Mouse (Mus musculus) thymus, postnatal 0 days (tissue): Measurements from ENCODE around the gene Dpp6. TPM values are rescaled to one million over a fixed set of nuclear protein-coding genes. Genes with fewer than 3 reads are reported as not detected.

Experiments used
- DNase-seq: peaks from one replicate; pipeline ENCODE4 v3.0.0-alpha.2; 2015; ENCODE audit warnings: low spot score
- polyA plus RNA-seq: library from polyadenylated mRNA; unstranded; fragments of >200 nt; fragmentation: Nextera tagmentation; extraction: Ambion mirVana; gene quantifications from 2 replicates; pipeline ENCODE4 v1.2.1, GENCODE M21; 2015

Gene Dpp6
- polyA plus RNA-seq, 1 experiment from 2014 or later = 0.18 TPM

DNA sequence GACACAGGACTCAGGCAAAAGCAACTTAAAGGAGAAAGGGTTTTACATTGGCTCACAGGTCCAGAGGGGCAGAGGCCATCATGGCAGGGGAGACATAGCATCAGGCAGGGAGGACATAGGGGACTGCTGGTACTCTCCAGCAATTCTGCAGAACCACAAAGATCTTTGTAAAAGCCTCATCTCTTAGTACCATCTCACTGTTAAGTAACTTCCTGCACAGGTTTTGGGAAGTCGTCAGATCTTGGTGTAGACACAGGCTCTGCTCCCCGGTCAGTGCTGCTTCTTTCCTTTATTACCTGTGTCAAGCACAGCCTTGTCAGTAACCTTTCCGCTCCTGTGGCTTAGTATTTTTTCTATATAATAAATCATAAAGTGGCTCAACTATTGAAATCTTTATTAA is 377.2 kb downstream of the Dpp6 start:
- no peak for DNase-seq

DNA sequence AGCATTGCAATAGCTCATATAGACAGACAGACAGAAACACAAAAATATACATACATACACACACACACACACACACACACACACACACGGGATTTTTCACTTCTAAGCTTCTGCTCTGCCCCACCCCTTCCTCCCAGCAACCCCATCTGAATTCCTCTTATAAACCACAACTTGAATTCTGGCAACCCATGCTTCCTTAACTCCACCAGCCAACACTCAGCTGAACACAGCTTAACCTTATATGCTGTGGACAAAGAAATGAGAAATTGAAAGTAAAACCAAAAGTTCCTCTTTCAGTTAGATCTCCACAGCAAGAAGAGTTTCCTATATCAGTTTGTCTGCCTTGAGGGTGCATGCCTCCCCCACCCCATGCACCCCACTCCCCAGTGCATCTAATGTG is 378.0 kb downstream of the Dpp6 start:
- DNase-seq = no peak

DNA sequence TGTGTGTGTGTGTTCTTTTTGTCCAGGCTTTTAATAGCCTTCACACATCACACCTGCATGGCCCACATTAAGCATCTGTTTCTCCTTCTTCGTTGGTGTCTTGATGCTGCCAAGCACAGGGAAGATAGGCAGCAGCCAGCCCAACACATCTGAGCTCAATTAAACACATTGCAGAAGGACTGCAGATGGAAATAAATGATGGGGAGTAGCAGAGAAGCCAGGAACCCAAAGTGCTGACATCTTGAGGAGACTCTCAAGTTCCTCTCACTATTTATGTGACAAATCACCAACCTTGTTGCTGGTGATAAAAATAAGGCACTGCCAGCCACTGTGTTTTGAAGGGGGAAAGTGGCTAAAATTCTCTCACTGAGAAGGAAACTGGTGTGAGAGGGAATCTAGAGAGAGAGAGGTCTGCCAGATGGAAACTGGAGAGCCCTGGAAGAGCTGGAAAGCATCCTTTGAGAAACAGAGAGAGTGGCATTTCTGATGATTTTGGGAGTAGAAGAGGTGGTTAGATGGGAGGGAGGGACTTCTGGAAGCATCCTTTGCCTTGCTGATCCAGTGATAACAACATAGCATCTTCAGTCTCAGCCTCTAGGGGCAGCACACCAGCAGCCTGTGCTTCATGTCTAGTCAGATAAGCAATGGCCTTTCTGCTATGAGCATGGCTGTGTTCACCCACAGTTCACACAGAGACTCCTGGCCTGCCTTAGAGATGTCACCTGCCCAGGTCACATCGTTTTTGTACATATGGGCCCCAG is 383.8 kb downstream of the Dpp6 start:
- no peak for DNase-seq

DNA sequence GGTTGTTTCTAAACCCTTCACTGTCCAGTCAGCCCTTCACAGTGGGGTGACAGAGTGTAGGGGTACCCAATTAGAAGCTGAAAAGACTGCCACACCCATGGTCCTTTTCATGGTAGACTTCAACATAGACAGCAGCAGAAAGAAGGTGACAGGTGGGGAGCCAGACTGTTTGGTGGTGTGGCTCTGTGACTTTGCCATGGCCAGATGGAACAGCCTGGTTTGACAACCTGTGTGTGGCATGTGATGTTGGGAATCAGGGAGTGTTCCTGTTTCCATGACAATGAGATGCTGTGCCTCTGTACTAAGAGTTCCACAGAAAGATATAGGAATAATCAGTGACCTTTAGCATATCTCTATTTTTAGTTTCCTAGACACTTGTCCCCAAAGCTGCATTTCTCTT is 386.1 kb downstream of the Dpp6 start:
- DNase-seq = no peak

DNA sequence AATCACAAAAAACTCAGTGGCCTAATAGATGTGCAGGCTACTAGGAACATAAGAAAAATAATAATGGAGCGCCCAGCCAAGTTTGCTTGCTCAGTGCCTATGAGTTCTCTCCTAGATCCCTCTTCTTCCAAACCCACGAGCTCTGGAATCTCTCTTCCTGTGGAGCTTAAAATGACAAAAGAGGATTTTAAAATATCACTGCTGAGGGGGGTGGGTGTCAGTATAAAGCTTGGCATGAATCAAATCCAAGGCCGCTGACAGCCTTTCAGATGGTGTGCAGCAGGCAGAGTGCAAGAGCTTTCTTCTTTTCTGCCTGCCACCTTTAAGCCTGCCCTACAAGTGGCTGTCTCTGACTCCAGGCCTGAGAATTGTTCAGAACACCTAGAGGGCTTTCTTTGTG is 387.7 kb downstream of the Dpp6 start:
- no peak for DNase-seq

DNA sequence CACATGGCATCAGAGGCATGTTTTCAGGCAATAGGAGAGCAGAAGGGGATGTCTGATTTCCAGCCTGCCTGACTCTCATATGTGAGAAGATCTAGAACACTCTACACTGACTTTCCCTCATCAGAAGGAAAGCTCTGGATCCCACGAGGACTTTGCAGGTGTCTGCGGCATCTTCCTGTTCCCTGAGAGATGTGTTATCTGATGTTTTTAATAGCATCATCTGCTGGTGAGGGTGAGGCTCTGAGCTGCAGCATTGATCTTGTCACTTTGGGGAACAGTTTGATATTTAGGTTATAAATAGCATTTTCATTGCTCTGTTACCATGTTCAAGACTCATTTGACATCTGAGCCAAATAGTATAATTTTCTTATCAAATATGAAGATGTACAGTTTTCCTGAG is 388.8 kb downstream of the Dpp6 start:
- no peak for DNase-seq

DNA sequence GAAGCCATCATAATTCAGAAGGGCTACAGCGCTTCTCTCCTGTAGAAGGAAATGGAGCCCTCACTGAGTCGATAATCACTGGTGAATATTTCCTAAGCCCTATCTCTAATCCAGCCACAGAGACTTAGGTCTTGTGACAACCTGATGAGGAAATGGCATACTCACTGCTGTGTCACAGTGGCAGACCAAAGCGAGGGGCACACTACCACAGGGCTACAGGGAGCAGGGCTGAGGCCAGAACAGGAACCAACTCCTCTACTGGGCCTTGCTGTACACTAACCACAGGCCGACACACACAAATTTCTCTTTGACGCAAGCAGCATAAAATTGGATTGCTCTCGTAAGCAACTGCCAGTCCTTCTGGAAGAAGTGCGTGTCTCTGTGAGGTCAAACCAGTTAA is 389.2 kb downstream of the Dpp6 start:
- no peak for DNase-seq

DNA sequence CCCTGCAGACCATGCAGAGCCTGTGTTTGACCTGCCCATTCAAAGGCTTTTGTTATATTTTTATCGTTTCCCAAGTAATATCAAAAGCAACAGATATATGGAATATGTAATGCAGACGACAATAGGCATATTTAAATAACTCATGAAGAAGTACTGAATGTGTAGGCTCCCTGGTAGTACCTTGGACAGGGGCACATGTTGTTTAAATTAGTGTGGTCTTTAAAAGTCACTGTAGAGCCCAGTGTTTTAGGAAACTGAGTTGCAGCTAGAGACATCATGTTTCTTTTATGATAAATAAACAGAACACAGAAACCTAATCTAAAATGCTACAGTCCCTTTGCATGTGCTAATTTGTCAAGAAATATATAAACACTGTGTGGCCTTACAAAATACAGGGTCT is 403.1 kb downstream of the Dpp6 start:
- DNase-seq = no peak

DNA sequence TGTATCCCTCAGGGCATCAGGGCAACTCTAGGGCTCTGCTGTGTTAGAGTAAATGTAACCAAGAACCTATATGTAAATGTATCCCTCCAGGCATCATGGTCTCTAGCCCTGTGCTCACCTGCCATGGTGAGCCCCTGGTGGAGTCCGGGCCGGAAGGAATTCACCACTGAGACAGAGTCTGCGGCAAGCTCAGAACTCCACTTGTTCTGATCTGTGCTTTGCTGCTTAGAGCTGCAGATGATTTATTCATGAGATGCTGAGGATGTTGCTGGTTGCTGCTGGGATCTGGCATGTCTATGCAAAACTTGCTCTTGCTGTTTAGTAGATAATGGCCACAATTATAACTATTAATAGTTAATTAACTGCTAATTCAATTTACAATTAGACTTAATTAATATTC is 425.1 kb downstream of the Dpp6 start:
- DNase-seq = no peak

DNA sequence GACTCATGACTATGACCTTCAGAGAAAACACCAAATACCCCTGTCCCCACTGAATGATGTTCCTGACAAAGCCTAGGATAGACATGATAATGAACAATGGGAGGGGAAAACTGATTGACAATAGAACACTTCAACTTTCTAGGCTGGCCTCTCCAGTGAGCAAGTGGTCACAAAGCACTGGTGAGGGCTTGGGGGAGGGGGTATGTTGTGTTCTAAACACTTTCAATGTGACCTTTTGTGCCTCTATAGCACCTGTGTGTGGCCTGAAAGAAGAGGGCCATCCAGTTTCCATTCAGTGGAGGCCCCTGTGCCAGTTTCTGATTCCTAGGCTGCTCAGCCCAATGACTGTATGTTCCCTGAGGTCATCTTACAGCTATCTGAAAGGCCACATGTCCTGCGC is 426.2 kb downstream of the Dpp6 start:
- no peak for DNase-seq

DNA sequence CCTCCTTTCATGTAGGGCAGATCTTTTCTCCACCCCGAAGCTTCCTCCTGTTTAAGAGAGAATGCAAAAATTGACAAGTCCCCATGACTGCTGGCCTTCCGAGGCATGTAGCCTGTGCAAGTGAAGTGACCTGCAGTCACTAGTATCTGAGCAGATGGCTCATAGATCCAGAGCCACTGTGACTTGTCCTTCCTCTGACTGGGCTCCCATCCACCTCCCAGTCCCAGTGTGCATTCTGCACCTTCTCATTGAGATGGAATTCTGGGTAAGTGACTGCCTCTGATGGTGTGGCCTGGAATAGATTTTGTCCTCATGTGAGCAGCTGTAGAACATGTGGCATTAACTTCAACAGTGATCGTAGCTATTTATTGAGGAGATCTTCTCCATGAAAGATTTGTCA is 430.8 kb downstream of the Dpp6 start:
- no peak for DNase-seq

DNA sequence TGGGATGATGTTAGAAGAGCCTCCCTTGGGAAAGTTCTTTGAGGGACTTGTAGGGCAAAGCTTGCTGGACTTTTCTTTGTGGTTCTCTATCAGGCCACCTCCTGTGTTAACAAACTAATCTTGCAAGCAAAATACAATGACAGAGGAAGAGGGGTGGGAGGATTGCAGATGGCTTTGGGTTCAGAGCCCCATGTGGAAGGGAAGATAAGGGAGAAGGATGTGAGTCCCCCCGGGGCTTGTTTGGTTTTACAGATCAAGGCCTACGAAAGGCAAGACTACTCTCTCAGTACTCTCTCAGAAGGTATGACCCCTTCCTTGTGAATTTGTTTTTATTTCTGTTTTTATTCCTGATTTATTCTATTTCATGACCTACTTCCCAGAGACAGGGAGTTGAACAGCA is 431.7 kb downstream of the Dpp6 start:
- DNase-seq = no peak

DNA sequence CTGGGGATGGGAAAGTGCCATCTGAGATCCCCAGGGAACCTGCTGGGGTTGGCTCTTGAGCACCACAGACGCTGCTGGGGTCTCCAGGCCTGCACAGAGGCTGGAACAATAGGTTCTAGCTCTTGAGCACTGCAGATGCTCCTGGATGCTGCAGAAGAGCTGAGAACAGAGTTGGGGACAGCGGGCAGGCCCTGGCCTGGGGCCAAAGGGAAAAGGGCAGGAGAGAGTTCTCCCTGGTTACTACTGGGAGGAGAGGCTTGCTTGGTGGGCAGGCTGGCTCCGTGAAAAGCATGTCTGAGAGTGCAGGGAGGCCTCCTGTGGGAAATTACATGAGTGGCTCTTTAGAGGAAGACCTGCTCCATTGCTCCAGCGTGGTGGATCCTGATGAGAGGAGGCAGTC is 432.9 kb downstream of the Dpp6 start:
- DNase-seq = no peak

DNA sequence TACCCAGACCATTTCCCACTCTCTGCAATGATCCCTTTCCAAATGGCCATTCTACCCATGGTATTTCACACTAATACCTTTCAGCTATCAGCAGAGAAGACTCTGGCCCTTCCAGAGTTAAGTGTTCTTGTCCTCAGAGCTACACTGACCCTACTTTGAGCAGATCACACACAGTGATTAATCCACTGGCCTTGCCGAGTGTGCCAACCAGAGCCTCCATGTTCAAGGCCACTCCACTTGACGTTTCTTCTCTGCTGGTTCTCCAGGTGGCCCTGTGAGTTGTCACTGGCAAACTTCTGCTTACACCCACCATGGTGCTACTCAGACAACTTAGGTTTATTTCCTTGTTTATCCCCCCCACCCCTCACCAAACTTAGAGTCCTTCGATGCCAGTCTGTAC is 433.9 kb downstream of the Dpp6 start:
- DNase-seq = no peak

DNA sequence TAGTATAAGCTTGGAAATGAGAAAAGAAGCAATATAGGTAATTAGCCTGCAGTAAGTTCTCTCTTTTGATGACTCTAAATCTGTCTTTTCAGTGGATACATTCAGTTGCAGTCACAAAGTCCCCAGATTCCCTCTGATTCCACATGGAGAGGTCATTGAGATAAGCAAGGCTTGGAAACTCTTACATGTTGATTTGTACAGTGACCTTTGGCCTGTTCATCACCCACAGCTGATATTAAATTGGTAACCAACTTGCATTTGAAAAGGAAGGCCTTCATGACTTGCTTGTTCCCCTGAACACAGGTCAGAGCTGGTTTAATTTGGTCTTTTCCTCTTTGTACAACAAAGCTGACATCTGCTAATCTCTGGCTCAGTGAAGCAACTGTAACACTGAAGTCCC is 434.4 kb downstream of the Dpp6 start:
- DNase-seq = no peak

DNA sequence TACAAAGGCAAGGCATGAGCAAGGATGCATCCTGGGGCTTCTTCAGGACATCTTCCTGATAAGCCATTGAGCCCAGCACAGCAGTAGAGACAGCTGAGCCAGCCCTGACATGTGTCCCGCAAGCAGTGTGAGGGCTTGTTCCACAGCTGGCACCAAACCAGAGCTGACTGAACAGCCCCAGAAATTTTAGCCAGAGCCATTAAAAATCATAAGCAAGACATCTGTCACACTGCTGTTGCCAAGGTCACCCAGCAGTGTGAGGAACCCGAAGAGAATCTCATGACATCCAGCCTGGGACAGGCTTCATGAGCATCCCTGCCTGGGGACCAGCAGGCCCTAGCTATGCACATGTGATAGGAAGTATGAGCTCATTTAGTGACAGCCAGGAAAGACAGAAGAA is 438.2 kb downstream of the Dpp6 start:
- no peak for DNase-seq

DNA sequence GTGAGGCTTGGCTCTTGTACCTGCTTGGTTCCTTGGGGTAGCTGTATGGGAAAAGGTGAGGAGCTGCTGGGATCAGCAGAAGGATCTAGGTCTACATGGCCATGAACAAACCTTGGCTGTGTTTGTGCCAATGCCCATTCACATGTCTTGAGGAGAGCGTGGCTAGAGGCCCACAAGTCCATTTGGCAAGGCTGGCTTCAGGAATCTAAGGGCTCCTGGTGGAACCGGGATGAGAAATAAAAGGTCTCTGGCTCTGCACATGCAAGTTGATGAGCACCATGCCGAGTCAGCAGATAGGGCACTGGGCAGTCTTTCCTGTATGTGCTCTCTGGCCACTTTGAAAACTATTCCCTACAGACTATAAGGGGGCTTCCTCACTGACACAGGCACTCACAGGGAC is 441.6 kb downstream of the Dpp6 start:
- DNase-seq = no peak

DNA sequence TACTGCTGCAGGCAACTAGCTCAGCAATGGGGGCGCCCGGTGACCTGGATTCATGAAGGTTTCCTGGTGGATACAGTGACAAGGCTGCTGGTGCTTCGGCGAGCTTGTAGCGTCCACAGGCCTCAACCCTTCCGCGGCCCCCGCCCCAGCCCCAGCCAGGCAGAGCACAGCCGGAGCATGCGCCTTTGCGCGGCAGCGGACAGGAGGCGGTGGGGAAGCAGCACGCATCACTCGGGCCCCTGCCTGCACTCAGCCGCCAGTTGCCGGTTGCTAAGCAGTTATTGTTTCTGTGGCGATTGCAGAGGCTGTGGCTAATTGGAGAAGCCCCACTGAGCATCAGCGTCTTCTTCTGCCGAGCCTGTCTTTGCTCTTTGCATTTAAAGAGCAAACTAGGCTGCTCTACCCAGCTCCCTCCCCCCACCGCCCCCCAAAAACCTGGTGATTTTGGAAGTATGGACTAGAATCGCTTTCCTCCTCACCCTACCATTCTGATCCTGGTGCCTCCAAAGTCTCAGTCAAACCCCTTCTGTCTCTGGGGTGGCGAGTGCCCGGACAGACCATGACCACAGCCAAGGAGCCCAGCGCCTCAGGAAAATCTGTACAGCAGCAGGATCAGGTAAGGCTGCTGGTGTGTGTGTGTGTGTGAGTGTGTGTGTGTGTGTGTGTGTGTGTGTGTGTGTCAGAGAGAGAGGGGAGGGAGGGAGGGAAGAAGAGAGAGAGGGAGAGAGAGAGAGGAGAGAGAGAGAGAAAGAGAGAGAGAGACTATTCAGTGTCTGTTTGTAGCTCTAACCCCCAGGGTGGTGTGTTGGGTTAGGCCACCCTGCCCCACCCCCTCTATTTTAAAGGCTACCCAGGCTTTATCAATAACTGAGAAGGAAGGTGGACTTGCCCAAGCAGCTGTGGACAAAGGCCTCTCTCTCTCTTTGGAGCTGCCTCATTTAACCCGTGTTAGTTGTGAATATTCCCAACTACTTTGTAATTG is 445.0 kb downstream of the Dpp6 start:
- no peak for DNase-seq

DNA sequence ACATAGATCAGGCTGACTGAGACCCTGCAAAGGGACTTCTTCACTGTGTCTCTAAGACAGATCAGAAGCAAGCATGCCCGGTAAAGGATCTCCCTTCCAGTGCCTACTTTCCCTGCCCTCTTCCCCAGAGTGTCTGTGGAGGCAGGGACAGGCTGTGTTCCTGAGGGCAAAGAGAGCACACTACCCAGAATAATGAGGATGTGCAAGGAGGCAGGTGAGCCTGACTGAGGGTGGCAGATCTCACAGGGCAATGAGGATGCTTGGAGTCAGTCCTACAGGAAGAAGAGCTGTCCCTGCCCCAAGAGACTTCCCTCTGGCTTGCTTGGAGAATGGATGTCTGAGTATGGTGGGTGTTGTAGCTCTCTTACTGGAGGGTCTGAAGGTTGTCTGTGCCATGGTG is 445.7 kb downstream of the Dpp6 start:
- DNase-seq = no peak

DNA sequence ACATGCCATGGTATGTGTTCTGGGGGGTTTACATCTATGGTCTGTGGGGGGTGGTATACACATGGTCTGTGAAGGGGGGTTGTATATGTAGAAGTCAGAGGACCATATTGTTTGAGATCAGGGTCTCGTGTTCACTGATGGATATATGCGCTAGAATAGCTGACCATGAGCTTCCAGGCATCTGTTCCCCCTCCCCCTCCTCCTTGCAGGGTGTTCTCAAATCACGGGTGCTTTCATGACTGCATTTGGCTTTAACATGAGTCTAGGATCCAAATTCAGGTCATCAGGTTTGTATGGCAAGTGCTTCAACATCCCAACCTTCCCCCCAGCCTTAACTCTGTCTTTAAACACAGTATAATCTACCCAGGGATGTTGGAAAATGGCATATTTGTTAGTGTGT is 448.3 kb downstream of the Dpp6 start:
- no peak for DNase-seq

DNA sequence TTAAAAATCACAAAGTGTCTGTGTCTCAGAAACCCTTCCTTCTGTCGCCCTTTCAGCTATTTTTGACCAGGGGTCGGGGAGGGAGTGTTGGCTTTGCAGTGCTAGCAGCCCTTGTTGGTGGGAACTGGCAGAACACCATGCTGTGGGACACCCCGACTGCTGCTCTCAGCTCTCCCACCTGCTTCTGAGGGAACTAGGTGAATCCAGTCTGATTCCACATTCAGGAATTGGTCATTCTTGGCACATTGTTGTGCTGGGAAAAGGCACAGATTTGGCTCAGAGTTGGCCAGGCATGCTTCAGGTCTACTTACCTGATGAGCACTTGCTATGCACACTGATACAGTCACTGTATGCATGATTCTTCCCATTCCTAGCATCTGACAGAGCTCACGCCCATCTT is 454.3 kb downstream of the Dpp6 start:
- DNase-seq = no peak

DNA sequence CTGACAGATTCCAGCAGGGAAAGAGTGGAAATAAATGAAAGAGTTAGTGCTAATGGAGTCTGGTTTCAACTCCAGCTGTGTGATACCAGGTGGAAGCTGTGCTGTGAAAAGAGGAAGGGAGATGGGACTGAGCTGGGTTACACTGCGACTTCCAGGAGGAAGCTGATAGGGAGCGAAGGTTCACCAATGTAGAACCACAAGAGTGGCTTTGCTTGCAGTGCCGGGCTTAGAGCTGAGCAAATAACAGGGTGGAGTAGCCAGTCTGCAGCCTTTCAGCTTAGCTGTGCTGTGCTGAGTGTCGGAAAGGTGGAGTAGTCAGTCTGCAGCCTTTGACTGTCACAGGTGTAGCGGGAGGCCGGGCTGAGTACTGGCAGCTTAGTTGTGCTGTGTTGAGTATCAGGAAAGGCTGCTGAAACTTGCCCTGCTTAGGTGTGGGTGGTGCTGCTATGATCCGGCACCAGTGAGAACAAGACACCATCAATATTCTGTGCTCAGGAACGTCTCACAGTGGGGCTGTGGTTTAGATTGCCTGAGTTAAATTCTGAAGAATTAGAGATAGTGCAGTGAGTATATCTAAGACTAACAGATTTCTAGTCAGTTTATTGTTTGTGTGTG is 457.9 kb downstream of the Dpp6 start:
- no peak for DNase-seq
